Mouse (Mus musculus): ENCODE results near the gene Dapp1. TPM values are rescaled to one million over a fixed set of nuclear protein-coding genes. Genes with fewer than 3 reads are reported as not detected.

Gene Dapp1
- total and polyA plus RNA-seq, 2 experiments, result 0.59 to 1.6 TPM

- Histone ChIP-seq H3K79me2 (ENCODE audit: control insufficient read depth, insufficient read depth, low read length) (no peaks in the 10 kb centered on the region), H3K27ac (replicated peaks; ENCODE audit: insufficient read depth, low read depth, low read length) (no peak overlapping the region; the same call in 1 of the 2 replicates)
- WGBS, result 82% methylated on average over 12 of the region's 12 CpGs
Observed at GRCm38 (mm10) chr3:137942098-137942622, 39.2 kb downstream of the Dapp1 start.

GRCm38 (mm10) chr3:137941555-137941954, 39.8 kb downstream of the Dapp1 start:
- no peaks in the 10 kb centered on the region for H3K27me3 ChIP-seq (ENCODE audit: control insufficient read depth, insufficient read depth, low read length)
- no peak overlapping the region for H3K9ac ChIP-seq (ENCODE audit: low read depth, low read length)
- TF ChIP-seq POLR2A (IDR thresholded peaks at IDR 0.05; ENCODE audit: extremely low read depth, insufficient read depth, low read length), result no peak
- no peak for TF ChIP-seq CTCF (IDR thresholded peaks at IDR 0.05; ENCODE audit: low read depth, low read length)
- no peaks in the 10 kb centered on the region for H3K79me2 ChIP-seq (ENCODE audit: control insufficient read depth, insufficient read depth, low read length)
- H3K4me3 ChIP-seq (ENCODE audit: insufficient read depth, low read depth, low read length), result no peak overlapping the region
- no peaks in the 10 kb centered on the region for H3K36me3 ChIP-seq (ENCODE audit: control insufficient read depth, insufficient read depth, low read length)
- peaks cover 1% of the 10 kb centered on the region; the same call in 1 of the 2 replicates for H3K4me1 ChIP-seq (ENCODE audit: control insufficient read depth, insufficient read depth, low read length)
- H3K27ac ChIP-seq (replicated peaks; ENCODE audit: insufficient read depth, low read depth, low read length), result no peak overlapping the region
- DNase-seq (ENCODE audit: extremely low read depth, low read depth, low spot score), result no peak

More at GRCm38 (mm10) chr3:137942098-137942622, 39.2 kb downstream of the Dapp1 start:
- no peak overlapping the region for H3K4me3 ChIP-seq (ENCODE audit: insufficient read depth, low read depth, low read length)
- H3K27me3 ChIP-seq (ENCODE audit: control insufficient read depth, insufficient read depth, low read length), result no peaks in the 10 kb centered on the region
- DNase-seq (ENCODE audit: extremely low read depth, low read depth, low spot score), result no peak
- H3K9ac ChIP-seq (ENCODE audit: low read depth, low read length), result no peak overlapping the region
- no peaks in the 10 kb centered on the region for H3K36me3 ChIP-seq (ENCODE audit: control insufficient read depth, insufficient read depth, low read length)
- TF ChIP-seq POLR2A (IDR thresholded peaks at IDR 0.05; ENCODE audit: extremely low read depth, insufficient read depth, low read length), result no peak
- no peak for TF ChIP-seq CTCF (IDR thresholded peaks at IDR 0.05; ENCODE audit: low read depth, low read length)
- peaks cover 1% of the 10 kb centered on the region; the same call in 1 of the 2 replicates for H3K4me1 ChIP-seq (ENCODE audit: control insufficient read depth, insufficient read depth, low read length)

- 50% methylated on average over 4 of the region's 4 CpGs for WGBS
- no peak overlapping the region for H3K9ac ChIP-seq (ENCODE audit: low read depth, low read length)
Observed at GRCm38 (mm10) chr3:137940757-137941156, 40.6 kb downstream of the Dapp1 start.

GRCm38 (mm10) chr3:137938608-137939007, 42.7 kb downstream of the Dapp1 start:
- no peak overlapping the region for H3K27ac ChIP-seq (replicated peaks; ENCODE audit: insufficient read depth, low read depth, low read length)
- WGBS, result 50% methylated on average over 6 of the region's 6 CpGs
- H3K4me1 ChIP-seq (ENCODE audit: control insufficient read depth, insufficient read depth, low read length), result no peaks in the 10 kb centered on the region
- TF ChIP-seq CTCF (IDR thresholded peaks at IDR 0.05; ENCODE audit: low read depth, low read length), result peak; percentile 31; the same call in 1 of the 2 replicates
- TF ChIP-seq POLR2A (IDR thresholded peaks at IDR 0.05; ENCODE audit: extremely low read depth, insufficient read depth, low read length), result no peak
- no peaks in the 10 kb centered on the region for H3K27me3 ChIP-seq (ENCODE audit: control insufficient read depth, insufficient read depth, low read length)
- H3K79me2 ChIP-seq (ENCODE audit: control insufficient read depth, insufficient read depth, low read length), result no peaks in the 10 kb centered on the region
- no peak overlapping the region for H3K4me3 ChIP-seq (ENCODE audit: insufficient read depth, low read depth, low read length)
- DNase-seq (ENCODE audit: extremely low read depth, low read depth, low spot score), result no peak
- H3K36me3 ChIP-seq (ENCODE audit: control insufficient read depth, insufficient read depth, low read length), result no peaks in the 10 kb centered on the region
- no peak overlapping the region for H3K9ac ChIP-seq (ENCODE audit: low read depth, low read length)

More at GRCm38 (mm10) chr3:137940757-137941156, 40.6 kb downstream of the Dapp1 start:
- Histone ChIP-seq H3K27ac (replicated peaks; ENCODE audit: insufficient read depth, low read depth, low read length) (no peak overlapping the region), H3K79me2 (ENCODE audit: control insufficient read depth, insufficient read depth, low read length) (no peaks in the 10 kb centered on the region), H3K4me3 (ENCODE audit: insufficient read depth, low read depth, low read length) (no peak overlapping the region), H3K36me3 (ENCODE audit: control insufficient read depth, insufficient read depth, low read length) (no peaks in the 10 kb centered on the region), H3K27me3 (ENCODE audit: control insufficient read depth, insufficient read depth, low read length) (no peaks in the 10 kb centered on the region), H3K4me1 (ENCODE audit: control insufficient read depth, insufficient read depth, low read length) (peaks cover 1% of the 10 kb centered on the region; the same call in 1 of the 2 replicates)
- DNase-seq (ENCODE audit: extremely low read depth, low read depth, low spot score), result no peak
- TF ChIP-seq CTCF (IDR thresholded peaks at IDR 0.05; ENCODE audit: low read depth, low read length) (no peak), POLR2A (IDR thresholded peaks at IDR 0.05; ENCODE audit: extremely low read depth, insufficient read depth, low read length) (no peak)

- H3K79me2 ChIP-seq (ENCODE audit: control insufficient read depth, insufficient read depth, low read length), result no peaks in the 10 kb centered on the region
- TF ChIP-seq POLR2A (IDR thresholded peaks at IDR 0.05; ENCODE audit: extremely low read depth, insufficient read depth, low read length), result no peak
- no peak for TF ChIP-seq CTCF (IDR thresholded peaks at IDR 0.05; ENCODE audit: low read depth, low read length)
- H3K4me3 ChIP-seq (ENCODE audit: insufficient read depth, low read depth, low read length), result no peak overlapping the region
- no peak for DNase-seq (ENCODE audit: extremely low read depth, low read depth, low spot score)
- H3K36me3 ChIP-seq (ENCODE audit: control insufficient read depth, insufficient read depth, low read length), result no peaks in the 10 kb centered on the region; the same call in 1 of the 2 replicates
- no peaks in the 10 kb centered on the region for H3K4me1 ChIP-seq (ENCODE audit: control insufficient read depth, insufficient read depth, low read length)
- no peaks in the 10 kb centered on the region for H3K27me3 ChIP-seq (ENCODE audit: control insufficient read depth, insufficient read depth, low read length)
- WGBS, result 67% methylated on average over 6 of the region's 6 CpGs
- no peak overlapping the region for H3K9ac ChIP-seq (ENCODE audit: low read depth, low read length)
- H3K27ac ChIP-seq (replicated peaks; ENCODE audit: insufficient read depth, low read depth, low read length), result no peak overlapping the region
Observed at GRCm38 (mm10) chr3:137936541-137936940, 44.8 kb downstream of the Dapp1 start.

Measured in liver, adult 2 months (tissue).